Mouse (Mus musculus) heart, postnatal 0 days (tissue): ENCODE results near the gene Fam107a.

Experiments
- CTCF ChIP-seq: IDR thresholded peaks from 2 replicates; pipeline ENCODE4 v1.5.1; 2016; ENCODE audit warnings: antibody characterized with exemption, control low read depth, low read depth
- EP300 ChIP-seq: IDR thresholded peaks from 2 replicates; pipeline ENCODE4 v1.6.1; 2016; ENCODE audit warnings: antibody characterized with exemption, low read depth

GRCm38 (mm10) chr14:8342509-8343106 lies 24.8 kb upstream of the Fam107a start:
- TF ChIP-seq CTCF (no peak; the same call in 1 of the 2 replicates), EP300 (no peak)
